Mouse (Mus musculus): ENCODE measurements at regions not wholly inside any gene's neighbourhood (a gene's known extent, or its start where the extent isn't known, plus 50 kb on each side); places are given as distances from the start of the nearest gene placed in this dataset.

DNA sequence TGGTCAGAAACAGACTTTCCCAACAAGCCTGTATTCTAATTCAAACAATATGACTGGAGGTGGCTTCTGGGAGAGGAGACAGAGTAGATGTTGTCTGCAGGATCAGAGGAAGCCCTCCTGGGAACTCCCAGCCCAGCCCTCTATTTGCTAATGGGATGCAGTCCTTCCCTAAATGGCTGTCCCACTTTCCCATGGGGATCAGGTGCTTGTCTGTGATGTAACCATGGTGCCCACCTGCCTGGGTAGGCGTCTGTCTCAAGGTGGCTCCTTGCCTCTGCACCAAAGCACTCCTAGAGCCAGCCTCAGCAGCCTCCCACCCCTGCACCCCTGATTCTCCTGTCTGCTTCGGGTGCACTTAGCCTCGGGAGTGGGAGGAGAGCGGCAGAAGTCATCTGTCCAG is 384.6 kb downstream of the Gm45692 start:
- 26% methylated on average over 4 of the region's 4 CpGs for WGBS
- Histone ChIP-seq H3K4me2 (no peak overlapping the region), H3K27ac (no peak overlapping the region), H3K4me3 (no peak overlapping the region), H3K4me1 (no peaks in the 10 kb centered on the region), H3K27me3 (peaks cover 37% of the 10 kb centered on the region), H3K9me3 (no peaks in the 10 kb centered on the region), H3K9ac (no peak overlapping the region), H3K36me3 (no peaks in the 10 kb centered on the region)
- no peak for ATAC-seq (ENCODE audit: borderline replicate concordance, extremely low read depth, low FRiP score, low TSS enrichment)

DNA sequence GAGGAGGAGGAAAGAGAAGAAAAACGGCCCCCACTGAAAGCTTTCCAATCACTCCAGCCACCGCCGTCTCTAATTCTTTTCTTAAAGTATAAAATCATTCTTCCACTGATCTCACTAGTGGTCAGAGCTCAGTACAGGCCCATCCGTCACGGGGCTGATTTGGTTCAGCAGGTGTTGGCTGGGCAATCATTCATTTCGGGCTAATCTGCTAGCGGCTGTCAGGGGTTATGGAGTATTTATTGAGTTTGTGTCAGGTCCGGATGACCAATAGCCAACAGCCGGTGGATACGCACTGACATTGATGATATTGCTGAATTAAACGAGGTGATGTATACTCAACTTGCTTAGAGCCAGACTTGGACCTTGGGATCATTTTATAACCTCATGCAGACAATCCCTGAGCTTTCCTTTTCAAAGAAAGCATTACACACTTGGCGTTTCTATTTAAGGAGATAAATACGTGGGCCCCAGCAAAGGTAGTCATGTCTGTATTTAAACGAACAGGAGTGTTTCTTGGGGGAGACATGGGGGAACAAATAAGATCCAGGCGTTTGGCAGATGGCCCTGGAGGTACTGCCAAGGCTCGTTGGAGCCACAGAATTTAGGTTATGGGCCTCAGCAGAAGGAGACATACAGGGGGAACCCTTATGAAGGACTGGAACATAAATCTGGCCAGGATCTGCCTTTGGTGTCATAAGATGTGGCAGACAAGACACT is 385.1 kb downstream of the Gm45692 start:
- no peaks in the 10 kb centered on the region for H3K9me3 ChIP-seq
- 26% methylated on average over 16 of the region's 16 CpGs for WGBS
- no peak overlapping the region for H3K9ac ChIP-seq
- no peak overlapping the region for H3K27ac ChIP-seq
- H3K27me3 ChIP-seq, result peaks cover 39% of the 10 kb centered on the region
- H3K4me3 ChIP-seq, result no peak overlapping the region
- no peaks in the 10 kb centered on the region for H3K4me1 ChIP-seq
- ATAC-seq (ENCODE audit: borderline replicate concordance, extremely low read depth, low FRiP score, low TSS enrichment), result no peak
- no peaks in the 10 kb centered on the region for H3K36me3 ChIP-seq
- no peak overlapping the region for H3K4me2 ChIP-seq

DNA sequence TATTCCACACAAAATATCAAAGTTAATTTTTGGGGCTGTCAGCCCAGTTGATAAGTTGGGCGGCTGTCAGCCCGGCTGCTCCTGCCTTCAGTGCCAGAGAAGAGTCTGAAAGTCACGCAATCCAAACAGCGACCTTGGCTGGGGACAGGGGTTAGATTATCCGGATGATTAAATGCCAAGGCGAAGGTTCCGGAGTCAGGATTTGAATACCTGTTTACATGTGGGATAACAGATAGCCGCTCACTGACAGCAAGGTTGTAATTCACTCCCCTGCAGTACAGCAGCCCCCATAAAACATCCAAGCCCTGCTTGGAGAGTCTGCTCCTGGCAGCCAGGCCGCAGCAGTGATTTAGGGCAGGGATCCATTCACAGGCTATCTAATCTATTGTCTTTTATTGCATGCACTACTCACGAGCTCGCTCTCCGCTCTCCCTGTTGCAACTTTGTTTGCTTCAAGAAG is 388.3 kb downstream of the Gm45692 start:
- Histone ChIP-seq H3K27me3 (peaks cover 39% of the 10 kb centered on the region), H3K9ac (no peak overlapping the region), H3K4me3 (no peak overlapping the region), H3K36me3 (no peaks in the 10 kb centered on the region), H3K4me2 (no peak overlapping the region), H3K27ac (no peak overlapping the region), H3K4me1 (no peaks in the 10 kb centered on the region), H3K9me3 (no peaks in the 10 kb centered on the region)
- no peak for ATAC-seq (ENCODE audit: borderline replicate concordance, extremely low read depth, low FRiP score, low TSS enrichment)
- 25% methylated on average over 12 of the region's 12 CpGs for WGBS

DNA sequence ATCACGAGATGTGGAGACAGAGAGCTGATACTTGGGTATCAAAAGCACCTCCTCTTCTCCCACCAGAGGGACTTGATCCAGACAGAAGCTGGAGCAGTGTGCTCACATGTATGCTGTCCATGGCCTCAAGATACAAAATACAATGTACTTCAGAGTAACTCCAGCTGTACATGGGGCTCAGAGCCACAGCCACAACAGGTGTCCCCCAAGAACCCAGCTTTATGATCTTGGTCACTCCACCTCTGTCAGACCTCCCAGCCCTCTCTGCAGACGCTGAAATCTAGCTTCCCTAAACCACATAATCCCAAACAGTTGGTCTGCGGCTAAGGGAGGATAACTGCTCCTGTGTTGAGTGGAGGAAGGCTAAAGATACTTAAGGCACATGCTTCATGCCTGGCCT is 389.9 kb downstream of the Gm45692 start:
- peaks cover 33% of the 10 kb centered on the region for H3K27me3 ChIP-seq

DNA sequence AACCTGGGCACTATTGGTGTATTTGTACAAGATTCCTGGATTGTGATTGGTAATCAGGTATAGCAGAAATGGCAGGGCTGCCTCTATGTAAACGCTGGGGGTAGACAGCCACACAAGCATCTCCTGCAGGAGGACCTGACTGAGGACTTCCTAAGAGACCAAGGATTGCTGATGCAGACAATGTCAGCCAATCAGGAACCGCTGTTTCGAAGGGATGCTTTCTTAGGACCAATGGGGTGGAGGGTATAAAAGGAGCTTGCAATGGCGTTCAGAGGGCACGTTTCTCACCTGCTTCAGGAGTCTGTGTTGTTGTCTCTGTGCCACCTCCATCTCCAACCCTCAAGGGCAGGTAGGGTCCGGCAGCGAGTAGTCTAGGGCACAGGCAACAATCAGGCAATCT is 393.7 kb downstream of the Gm45692 start:
- Histone ChIP-seq H3K9ac (no peak overlapping the region), H3K4me2 (no peak overlapping the region), H3K9me3 (no peaks in the 10 kb centered on the region), H3K4me1 (no peaks in the 10 kb centered on the region), H3K4me3 (no peak overlapping the region), H3K27ac (no peak overlapping the region), H3K36me3 (no peaks in the 10 kb centered on the region), H3K27me3 (peaks cover 10% of the 10 kb centered on the region)
- no peak for ATAC-seq (ENCODE audit: borderline replicate concordance, extremely low read depth, low FRiP score, low TSS enrichment)
- 75% methylated on average over 7 of the region's 7 CpGs for WGBS

More for the DNA sequence above, 389.9 kb downstream of the Gm45692 start:
- Histone ChIP-seq H3K9me3 (no peaks in the 10 kb centered on the region), H3K4me2 (no peak overlapping the region), H3K4me1 (no peaks in the 10 kb centered on the region), H3K4me3 (no peak overlapping the region), H3K27ac (no peak overlapping the region), H3K36me3 (no peaks in the 10 kb centered on the region), H3K9ac (no peak overlapping the region)
- 55% methylated on average over 3 of the region's 3 CpGs for WGBS
- ATAC-seq (ENCODE audit: borderline replicate concordance, extremely low read depth, low FRiP score, low TSS enrichment), result no peak

DNA sequence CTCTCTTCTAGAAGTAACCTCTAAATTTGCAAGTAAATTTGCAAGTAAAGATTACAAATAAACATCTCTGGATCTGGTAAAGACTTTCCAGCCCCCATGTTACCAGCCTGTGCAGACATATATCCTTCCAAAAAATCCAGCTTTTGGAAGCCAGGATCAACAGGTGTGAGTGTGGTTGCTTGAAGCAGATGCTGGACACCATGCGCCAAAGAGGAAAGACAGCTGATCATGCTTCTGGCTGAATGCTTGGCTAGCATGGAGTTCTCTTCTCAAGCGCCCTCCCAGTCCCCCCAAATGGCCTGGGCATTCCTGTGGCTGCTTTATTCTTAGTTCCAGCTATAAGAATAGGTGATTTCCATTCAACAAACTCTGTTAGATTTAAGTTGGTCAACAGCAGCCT is 404.9 kb downstream of the Gm45692 start:
- Histone ChIP-seq H3K36me3 (no peaks in the 10 kb centered on the region), H3K27ac (no peak overlapping the region), H3K4me1 (no peaks in the 10 kb centered on the region), H3K4me2 (no peak overlapping the region), H3K4me3 (no peak overlapping the region), H3K9me3 (no peaks in the 10 kb centered on the region), H3K9ac (no peak overlapping the region), H3K27me3 (no peaks in the 10 kb centered on the region)
- ATAC-seq (ENCODE audit: borderline replicate concordance, extremely low read depth, low FRiP score, low TSS enrichment), result no peak
- WGBS, result 91% methylated on average over 2 of the region's 2 CpGs

DNA sequence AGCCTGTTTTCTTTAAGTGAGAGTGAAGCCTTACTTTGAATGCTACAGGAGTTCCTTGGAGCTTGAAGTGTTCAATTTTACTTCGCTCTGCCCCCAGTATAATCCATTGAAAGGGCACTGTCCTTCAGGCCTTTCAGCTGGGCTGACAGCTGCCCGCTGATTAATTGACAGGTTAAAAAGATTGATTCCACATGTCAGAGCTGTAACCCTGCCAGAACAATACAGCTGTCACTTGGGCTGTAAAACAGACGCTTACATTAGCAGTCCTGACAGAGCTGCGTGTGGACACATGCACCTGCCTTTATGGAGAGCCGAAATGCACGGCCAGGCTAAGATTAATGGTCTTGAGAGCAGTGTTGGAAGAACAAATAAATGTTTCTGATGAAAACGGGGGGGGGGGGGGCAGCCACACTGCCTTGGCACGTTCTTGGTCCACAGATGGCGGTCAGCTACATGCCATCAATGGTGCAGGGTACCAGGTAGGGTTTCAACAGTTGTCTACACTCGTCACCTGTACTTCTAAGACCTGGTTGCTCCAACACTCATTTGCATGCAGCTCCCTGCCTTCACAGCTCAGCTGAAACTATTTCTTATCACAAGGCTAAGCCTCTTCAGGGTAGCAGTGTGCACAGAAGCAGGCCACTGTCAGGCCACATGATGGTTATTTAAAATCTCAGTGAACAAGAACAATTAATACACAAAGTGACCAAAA is 407.3 kb downstream of the Gm45692 start:
- H3K27me3 ChIP-seq, result no peaks in the 10 kb centered on the region
- WGBS, result 19% methylated on average over 10 of the region's 10 CpGs
- ATAC-seq (ENCODE audit: borderline replicate concordance, extremely low read depth, low FRiP score, low TSS enrichment), result no peak
- H3K9ac ChIP-seq, result no peak overlapping the region
- no peaks in the 10 kb centered on the region for H3K4me1 ChIP-seq
- H3K4me3 ChIP-seq, result no peak overlapping the region
- H3K4me2 ChIP-seq, result no peak overlapping the region
- H3K36me3 ChIP-seq, result no peaks in the 10 kb centered on the region
- no peaks in the 10 kb centered on the region for H3K9me3 ChIP-seq
- no peak overlapping the region for H3K27ac ChIP-seq

DNA sequence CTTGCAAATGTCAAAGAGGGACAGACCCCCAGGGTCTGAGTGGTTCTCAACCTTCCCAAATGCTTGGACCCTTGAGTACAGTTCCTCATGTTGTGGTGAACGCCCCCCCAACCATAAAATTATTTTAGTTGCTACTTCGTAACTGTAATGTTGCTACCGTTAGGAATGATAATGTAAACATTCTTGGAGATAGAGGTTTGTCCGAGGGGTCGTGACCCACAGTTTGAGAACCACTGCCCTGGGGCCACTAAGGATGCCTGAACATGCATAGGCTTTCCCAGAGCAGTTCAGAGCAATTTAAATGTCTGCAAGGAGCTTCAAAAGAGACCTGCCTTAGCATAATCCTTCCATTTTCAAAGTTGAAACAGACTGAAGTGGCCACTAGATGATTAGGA is 407.8 kb downstream of the Gm45692 start:
- 32% methylated on average over 5 of the region's 5 CpGs for WGBS
- Histone ChIP-seq H3K27me3 (no peaks in the 10 kb centered on the region), H3K36me3 (no peaks in the 10 kb centered on the region), H3K4me3 (no peak overlapping the region), H3K4me1 (no peaks in the 10 kb centered on the region), H3K9me3 (no peaks in the 10 kb centered on the region), H3K9ac (no peak overlapping the region), H3K27ac (no peak overlapping the region), H3K4me2 (no peak overlapping the region)
- ATAC-seq (ENCODE audit: borderline replicate concordance, extremely low read depth, low FRiP score, low TSS enrichment), result no peak

DNA sequence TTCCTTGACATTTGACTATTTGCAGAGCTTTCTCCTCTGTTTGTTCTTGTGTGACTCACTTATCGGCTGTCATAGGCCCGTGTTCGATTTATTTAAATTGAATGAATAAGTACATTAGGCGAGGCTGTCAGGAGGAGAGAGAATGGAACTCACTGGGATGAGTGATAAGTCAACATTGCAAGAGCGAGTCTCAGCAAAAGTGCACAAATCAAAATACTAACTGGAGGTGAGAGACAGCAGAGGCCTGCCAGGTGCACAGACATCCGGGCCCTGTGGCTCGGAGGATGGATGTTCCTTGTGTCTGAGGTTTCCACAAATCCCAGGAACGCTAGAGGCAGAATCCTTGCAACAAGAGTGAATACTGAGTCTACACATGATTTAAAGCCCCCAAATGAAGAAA is 410.6 kb downstream of the Gm45692 start:
- Histone ChIP-seq H3K4me1 (no peaks in the 10 kb centered on the region), H3K9me3 (no peaks in the 10 kb centered on the region), H3K4me3 (no peak overlapping the region), H3K36me3 (no peaks in the 10 kb centered on the region), H3K27me3 (no peaks in the 10 kb centered on the region), H3K9ac (no peak overlapping the region), H3K27ac (no peak overlapping the region), H3K4me2 (no peak overlapping the region)
- no peak for ATAC-seq (ENCODE audit: borderline replicate concordance, extremely low read depth, low FRiP score, low TSS enrichment)
- 38% methylated on average over 8 of the region's 8 CpGs for WGBS

DNA sequence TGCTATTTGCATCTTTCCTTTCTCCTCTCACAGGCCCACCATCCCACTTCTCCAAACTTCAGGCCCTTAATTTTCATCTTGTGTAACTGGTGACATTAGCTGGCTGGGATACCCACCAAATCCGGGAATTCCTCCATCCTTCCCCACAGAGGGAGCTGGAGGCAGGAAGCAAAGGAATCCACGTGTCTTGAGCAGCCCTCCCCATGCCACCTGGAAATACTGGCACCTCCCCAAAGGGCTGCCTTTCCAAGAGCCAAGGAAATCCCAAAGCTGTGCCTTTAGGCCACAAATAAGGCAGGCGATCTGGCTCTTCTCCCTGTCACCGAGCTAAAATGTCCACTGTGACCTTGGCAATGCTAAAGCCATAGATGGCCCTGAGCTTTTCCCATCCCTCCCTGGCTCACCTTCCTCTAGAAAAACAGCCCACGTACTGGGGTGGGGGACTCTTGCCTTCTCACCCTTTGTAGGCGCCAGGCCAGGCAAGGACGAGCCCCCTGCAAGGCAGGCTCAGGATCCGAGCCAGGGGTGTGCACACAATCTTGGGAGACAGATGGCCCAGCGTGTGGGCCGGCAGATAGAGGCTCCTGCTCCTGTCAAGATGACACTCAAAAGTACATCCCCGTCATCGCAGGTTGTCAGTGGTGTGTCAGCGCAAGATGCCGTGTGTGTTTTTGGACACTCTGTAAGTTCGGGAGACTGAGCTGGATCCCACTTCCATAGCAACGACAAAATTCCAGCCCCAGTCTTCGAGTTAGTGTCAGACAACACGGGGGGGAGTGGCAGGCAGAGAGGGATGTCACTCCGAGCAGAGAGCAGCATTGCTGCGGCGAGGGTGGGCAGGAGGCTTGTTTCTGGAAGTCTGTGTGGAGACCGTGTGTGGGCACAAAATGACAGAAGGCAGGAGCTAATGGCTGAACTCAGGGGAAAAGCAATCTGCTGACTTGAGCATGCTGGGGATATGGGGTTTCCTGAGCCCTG is 414.4 kb downstream of the Gm45692 start:
- Histone ChIP-seq H3K9ac (no peak overlapping the region), H3K9me3 (no peaks in the 10 kb centered on the region), H3K4me1 (no peaks in the 10 kb centered on the region), H3K4me3 (no peak overlapping the region), H3K36me3 (no peaks in the 10 kb centered on the region), H3K27me3 (no peaks in the 10 kb centered on the region), H3K4me2 (no peak overlapping the region), H3K27ac (no peak overlapping the region)
- no peak for ATAC-seq (ENCODE audit: borderline replicate concordance, extremely low read depth, low FRiP score, low TSS enrichment)
- 41% methylated on average over 22 of the region's 22 CpGs for WGBS

DNA sequence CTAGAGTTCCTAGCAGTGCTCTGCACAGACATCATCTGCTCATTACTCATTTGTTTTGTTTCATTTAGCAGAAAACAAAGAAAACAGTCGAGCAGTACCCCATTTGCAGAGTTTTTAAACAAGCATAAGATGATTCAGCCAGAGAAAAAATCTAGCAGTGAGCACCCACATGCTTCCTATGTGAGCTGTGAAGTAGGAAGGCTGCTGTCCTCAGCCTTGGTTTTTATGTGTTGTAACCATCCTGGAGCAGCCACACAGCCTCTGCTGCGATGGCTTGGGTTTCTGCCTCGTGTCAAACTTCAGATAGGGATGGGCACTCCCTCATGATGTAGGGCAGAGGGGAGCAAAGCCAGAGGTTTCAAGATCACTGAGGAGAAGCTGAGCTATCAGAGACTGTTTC is 416.5 kb downstream of the Gm45692 start:
- WGBS, result 29% methylated on average over 3 of the region's 3 CpGs
- no peak for ATAC-seq (ENCODE audit: borderline replicate concordance, extremely low read depth, low FRiP score, low TSS enrichment)
- H3K4me3 ChIP-seq, result no peak overlapping the region
- H3K9ac ChIP-seq, result no peak overlapping the region
- H3K27me3 ChIP-seq, result no peaks in the 10 kb centered on the region
- no peak overlapping the region for H3K27ac ChIP-seq
- no peaks in the 10 kb centered on the region for H3K4me1 ChIP-seq
- H3K9me3 ChIP-seq, result no peaks in the 10 kb centered on the region
- H3K36me3 ChIP-seq, result no peaks in the 10 kb centered on the region
- no peak overlapping the region for H3K4me2 ChIP-seq

DNA sequence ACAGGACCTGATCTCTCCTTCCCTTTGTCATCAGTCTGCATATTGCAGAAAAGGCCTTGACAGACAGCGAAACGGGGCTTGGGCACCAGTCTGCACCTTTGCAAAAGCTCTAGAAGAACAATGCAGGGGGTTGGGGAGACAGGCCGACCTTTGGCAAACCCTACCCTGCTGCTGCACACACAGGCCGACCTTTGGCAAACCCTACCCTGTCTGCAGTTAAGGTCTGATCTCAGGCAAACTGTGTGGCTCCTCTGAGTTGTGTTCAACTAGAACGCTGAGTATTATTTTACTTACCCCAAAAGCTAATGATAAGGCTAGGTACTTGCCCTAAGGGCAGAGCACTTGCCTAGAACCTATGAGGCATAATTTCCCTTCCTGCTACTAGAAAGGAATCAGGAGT is 423.4 kb upstream of the Zfp703 start:
- WGBS, result 75% methylated on average over 5 of the region's 5 CpGs
- Histone ChIP-seq H3K4me3 (no peak overlapping the region), H3K9me3 (no peaks in the 10 kb centered on the region), H3K4me1 (no peaks in the 10 kb centered on the region), H3K9ac (no peak overlapping the region), H3K36me3 (no peaks in the 10 kb centered on the region), H3K27ac (no peak overlapping the region), H3K27me3 (no peaks in the 10 kb centered on the region), H3K4me2 (no peak overlapping the region)
- ATAC-seq (ENCODE audit: borderline replicate concordance, extremely low read depth, low FRiP score, low TSS enrichment), result no peak

Data from lung, embryonic 15.5 days (tissue).